Mouse (Mus musculus) kidney, postnatal 0 days (tissue): ENCODE data around the gene Dlg4. TPM values are rescaled to one million over a fixed set of nuclear protein-coding genes. Genes with fewer than 3 reads are reported as not detected.

Source experiments
- ATAC-seq: fragments of 200-750 bp; cut with Nextera tagmentation; replicated peaks from 2 replicates; pipeline ENCODE4 v1.8.0; 2017; ENCODE audit warnings: low read depth, moderate number of reproducible peaks, moderate TSS enrichment, moderate library complexity; ENCODE audit not compliant: low FRiP score
- DNase-seq: peaks from one replicate; pipeline ENCODE4 v3.0.0-alpha.2; 2016; ENCODE audit warnings: low spot score
- H3K27ac ChIP-seq: fragments of 300-500 bp; sonication (generic); 2 replicates; pipeline ENCODE4 v1.5.1; 2014; ENCODE audit warnings: mild to moderate bottlenecking
- H3K27me3 ChIP-seq: fragments of 300-500 bp; sonication (generic); 2 replicates; pipeline ENCODE4 v1.6.1; 2014; ENCODE audit warnings: low read length, mixed read lengths; ENCODE audit not compliant: insufficient read depth
- H3K36me3 ChIP-seq: fragments of 300-500 bp; sonication (generic); 2 replicates; pipeline ENCODE4 v1.6.1; 2014; ENCODE audit warnings: low read length, mixed read lengths; ENCODE audit not compliant: insufficient read depth
- H3K4me1 ChIP-seq: fragments of 300-500 bp; sonication (generic); replicated peaks from 2 replicates; pipeline ENCODE4 v1.6.1; 2014; ENCODE audit warnings: antibody characterized with exemption, low read length, mixed read lengths; ENCODE audit not compliant: insufficient read depth
- H3K4me2 ChIP-seq: fragments of 300-500 bp; sonication (generic); 2 replicates; pipeline ENCODE4 v1.6.1; 2014; ENCODE audit warnings: mild to moderate bottlenecking, low read length, moderate library complexity, mixed read lengths
- H3K4me3 ChIP-seq: fragments of 300-500 bp; sonication (generic); replicated peaks from 2 replicates; pipeline ENCODE4 v1.5.1; 2014; ENCODE audit warnings: low read depth, low read length
- H3K9ac ChIP-seq: fragments of 300-500 bp; sonication (generic); 2 replicates; pipeline ENCODE4 v1.6.1; 2014; ENCODE audit warnings: low read depth, low read length
- H3K9me3 ChIP-seq: fragments of 300-500 bp; sonication (generic); replicated peaks from 2 replicates; pipeline ENCODE4 v1.6.1; 2016; ENCODE audit warnings: low read length, inconsistent platforms, mixed read lengths
- CTCF ChIP-seq: IDR thresholded peaks from 2 replicates; pipeline ENCODE4 v1.5.1; 2016; ENCODE audit warnings: antibody characterized with exemption, low read depth, mild to moderate bottlenecking, moderate library complexity
- WGBS: fragments of 180-500 bp; shearing (Covaris S2); extraction: QIAGEN DNeasy Blood & Tissue Kit; methylation state at CpG from one replicate; pipeline ENCODE4 v1.1.7; 2014; 5-methylcytosine and 5-hydroxymethylcytosine counted together
- polyA plus RNA-seq: library from polyadenylated mRNA; unstranded; fragments of >200 nt; fragmentation: Nextera tagmentation; extraction: Ambion mirVana; gene quantifications from 2 replicates; pipeline ENCODE4 v1.2.1, GENCODE M21; 2015

Dlg4 gene
- polyA plus RNA-seq, 1 experiment from 2014 or later: 4.3 TPM

GRCm38 (mm10) chr11:69995391-69995960 is 21.3 kb upstream of the Dlg4 start, which contains the start of gene Phf23:
Gene Phf23 (plus strand): TSS chr11:69995777.
- peaks cover 7% of the 10 kb centered on the region for H3K4me1 ChIP-seq
- H3K9ac ChIP-seq: peak within 1 kb of the TSS; percentile 85

GRCm38 (mm10) chr11:69996161-69997061 is 20.3 kb upstream of the Dlg4 start:
- TF ChIP-seq CTCF: no peak
- Histone ChIP-seq H3K27ac (peak overlapping the region; percentile 98), H3K4me1 (peaks cover 9% of the 10 kb centered on the region), H3K4me2 (peak overlapping the region; percentile 60), H3K36me3 (peaks cover 30% of the 10 kb centered on the region), H3K27me3 (no peaks in the 10 kb centered on the region), H3K4me3 (peak overlapping the region; percentile 92), H3K9me3 (no peaks in the 10 kb centered on the region), H3K9ac (peak overlapping the region; percentile 85)
- WGBS: under 1% methylated on average over 63 of the region's 66 CpGs
- ATAC-seq: peak; percentile 4; the same call in 1 of the 2 replicates
- DNase-seq: peak; percentile 72

More at GRCm38 (mm10) chr11:69995391-69995960, 21.3 kb upstream of the Dlg4 start, which contains the start of gene Phf23:
- Histone ChIP-seq H3K9me3 (no peaks in the 10 kb centered on the region), H3K4me2 (peak within 1 kb of the TSS; percentile 60), H3K4me3 (peak within 1 kb of the TSS; percentile 92), H3K36me3 (peaks cover 30% of the 10 kb centered on the region), H3K27me3 (no peaks in the 10 kb centered on the region), H3K27ac (peak within 1 kb of the TSS; percentile 98)
- peak; percentile 77 for ATAC-seq
- peak; percentile 58 for TF ChIP-seq CTCF
- WGBS: 1% methylated on average over 36 of the region's 36 CpGs
- DNase-seq: peak; percentile 100

- Histone ChIP-seq H3K27ac (peak overlapping the region; percentile 98), H3K36me3 (peaks cover 30% of the 10 kb centered on the region), H3K27me3 (no peaks in the 10 kb centered on the region), H3K9me3 (no peaks in the 10 kb centered on the region), H3K4me1 (peaks cover 16% of the 10 kb centered on the region), H3K4me2 (peak overlapping the region; percentile 60), H3K9ac (peak overlapping the region; percentile 85), H3K4me3 (peak overlapping the region; percentile 92)
- ATAC-seq (peak; percentile 73), DNase-seq (peak; percentile 92)
- WGBS: 1% methylated on average over 32 of the region's 44 CpGs
- TF ChIP-seq CTCF: no peak
Measured at GRCm38 (mm10) chr11:69997070-69997509, 19.7 kb upstream of the Dlg4 start.

GRCm38 (mm10) chr11:69998567-69999491 is 17.9 kb upstream of the Dlg4 start:
- Histone ChIP-seq H3K27me3 (no peaks in the 10 kb centered on the region), H3K4me3 (no peak overlapping the region), H3K27ac (no peak overlapping the region), H3K9me3 (no peaks in the 10 kb centered on the region), H3K4me2 (no peak overlapping the region), H3K4me1 (peaks cover 20% of the 10 kb centered on the region), H3K36me3 (peaks cover 26% of the 10 kb centered on the region), H3K9ac (no peak overlapping the region)
- DNase-seq: no peak
- peak; percentile 39; the same call in 1 of the 2 replicates for TF ChIP-seq CTCF
- WGBS: 90% methylated on average over 27 of the region's 27 CpGs
- ATAC-seq: no peak

- H3K4me1 ChIP-seq: peaks cover 20% of the 10 kb centered on the region
- no peak for ATAC-seq
- H3K9ac ChIP-seq: no peak overlapping the region
- H3K4me2 ChIP-seq: no peak overlapping the region
- H3K4me3 ChIP-seq: no peak overlapping the region
- H3K9me3 ChIP-seq: no peaks in the 10 kb centered on the region
- 58% methylated on average over 8 of the region's 8 CpGs for WGBS
- no peak for TF ChIP-seq CTCF
- H3K27me3 ChIP-seq: no peaks in the 10 kb centered on the region
- peak overlapping the region; percentile 89; the same call in 1 of the 2 replicates for H3K27ac ChIP-seq
- no peak for DNase-seq
- H3K36me3 ChIP-seq: peaks cover 18% of the 10 kb centered on the region
Measured at GRCm38 (mm10) chr11:69999666-70000065, 17.1 kb upstream of the Dlg4 start.
